Mouse (Mus musculus) cerebellum, adult 11 months (tissue): ENCODE results near the gene Atp2b4.
"Not testable (repeated sequence)": the region's sequence is repeated elsewhere in the genome, so short reads cannot be mapped to it uniquely, and the experiment has no call there.

ENCODE experiments used
- DNase-seq: peaks from one replicate; pipeline ENCODE4 v3.0.0; 2022

Atp2b4 gene

GRCm38 (mm10) chr1:133744609-133745008 lies 56.2 kb downstream of the Atp2b4 start:
- DNase-seq: peak; percentile 60

- no peak for DNase-seq
Observed at GRCm38 (mm10) chr1:133742517-133742916, 58.3 kb downstream of the Atp2b4 start.

- DNase-seq: no peak
Observed at GRCm38 (mm10) chr1:133741881-133742434, 58.9 kb downstream of the Atp2b4 start.

GRCm38 (mm10) chr1:133741171-133741570 lies 59.7 kb downstream of the Atp2b4 start:
- no peak for DNase-seq

GRCm38 (mm10) chr1:133736664-133737063 lies 64.2 kb downstream of the Atp2b4 start:
- no peak for DNase-seq

GRCm38 (mm10) chr1:133735995-133736652 lies 64.7 kb downstream of the Atp2b4 start:
- peak; percentile 74 for DNase-seq

GRCm38 (mm10) chr1:133732814-133733213 lies 68.0 kb downstream of the Atp2b4 start:
- DNase-seq: no peak

- no peak for DNase-seq
Observed at GRCm38 (mm10) chr1:133728339-133728738, 72.5 kb downstream of the Atp2b4 start.

GRCm38 (mm10) chr1:133720342-133720741 lies 80.5 kb downstream of the Atp2b4 start:
- no peak for DNase-seq

- DNase-seq: no peak
Observed at GRCm38 (mm10) chr1:133718786-133719185, 82.1 kb downstream of the Atp2b4 start.

- DNase-seq: no peak
Observed at GRCm38 (mm10) chr1:133718296-133718695, 82.5 kb downstream of the Atp2b4 start.

GRCm38 (mm10) chr1:133716464-133716863 lies 84.4 kb downstream of the Atp2b4 start:
- no peak for DNase-seq

- DNase-seq: no peak
Observed at GRCm38 (mm10) chr1:133715191-133715590, 85.7 kb downstream of the Atp2b4 start.

GRCm38 (mm10) chr1:133713009-133713370 lies 87.9 kb downstream of the Atp2b4 start:
- no peak for DNase-seq

- no peak for DNase-seq
Observed at GRCm38 (mm10) chr1:133712288-133713008, 88.4 kb downstream of the Atp2b4 start.

GRCm38 (mm10) chr1:133711376-133711775 lies 89.5 kb downstream of the Atp2b4 start:
- DNase-seq: no peak

GRCm38 (mm10) chr1:133710895-133711294 lies 89.9 kb downstream of the Atp2b4 start:
- DNase-seq: no peak

GRCm38 (mm10) chr1:133709292-133709691 lies 91.5 kb downstream of the Atp2b4 start:
- DNase-seq: no peak

GRCm38 (mm10) chr1:133701824-133702223 lies 99.0 kb downstream of the Atp2b4 start:
- not testable (repeated sequence) for DNase-seq

GRCm38 (mm10) chr1:133697935-133698620 lies 102.8 kb downstream of the Atp2b4 start:
- DNase-seq: no peak

- DNase-seq: no peak
Observed at GRCm38 (mm10) chr1:133695901-133696300, 104.9 kb downstream of the Atp2b4 start.

GRCm38 (mm10) chr1:133694876-133695275 lies 106.0 kb downstream of the Atp2b4 start:
- DNase-seq: no peak

GRCm38 (mm10) chr1:133694301-133694700 lies 106.5 kb downstream of the Atp2b4 start:
- no peak for DNase-seq
